Mouse (Mus musculus) hindbrain, embryonic 11.5 days (tissue): ENCODE measurements around the gene Tatdn2. TPM values are rescaled to one million over a fixed set of nuclear protein-coding genes. Genes with fewer than 3 reads are reported as not detected.

ENCODE experiments used
- ATAC-seq: fragments of 200-750 bp; cut with Nextera tagmentation; 2 replicates; pipeline ENCODE4 v1.8.0; 2017; ENCODE audit warnings: mild to moderate bottlenecking, moderate TSS enrichment, moderate library complexity; ENCODE audit not compliant: low FRiP score
- DNase-seq: peaks from one replicate; pipeline ENCODE4 v3.0.0-alpha.2; 2015; ENCODE audit warnings: low spot score
- H3K27ac ChIP-seq: fragments of 300-500 bp; sonication (generic); 2 replicates; pipeline ENCODE4 v1.5.1; 2014; ENCODE audit warnings: mild to moderate bottlenecking, low read depth, low read length
- H3K27me3 ChIP-seq: fragments of 300-500 bp; sonication (generic); 2 replicates; pipeline ENCODE4 v1.6.1; 2014; ENCODE audit warnings: mild to moderate bottlenecking, low read length, moderate library complexity, mixed read lengths; ENCODE audit not compliant: control insufficient read depth, insufficient read depth
- H3K36me3 ChIP-seq: fragments of 300-500 bp; sonication (generic); 2 replicates; pipeline ENCODE4 v1.6.1; 2014; ENCODE audit warnings: mild to moderate bottlenecking, low read length, moderate library complexity, mixed read lengths; ENCODE audit not compliant: control insufficient read depth, insufficient read depth
- H3K4me1 ChIP-seq: fragments of 300-500 bp; sonication (generic); replicated peaks from 2 replicates; pipeline ENCODE4 v1.6.1; 2014; ENCODE audit warnings: low read length, mixed read lengths; ENCODE audit not compliant: control insufficient read depth, insufficient read depth
- H3K4me2 ChIP-seq: fragments of 300-500 bp; sonication (generic); replicated peaks from 2 replicates; pipeline ENCODE4 v1.6.1; 2014; ENCODE audit warnings: mild to moderate bottlenecking, low read depth, low read length
- H3K4me3 ChIP-seq: fragments of 300-500 bp; sonication (generic); 2 replicates; pipeline ENCODE4 v1.5.1; 2014; ENCODE audit warnings: low read depth, low read length
- H3K9ac ChIP-seq: fragments of 300-500 bp; sonication (generic); 2 replicates; pipeline ENCODE4 v1.6.1; 2014; ENCODE audit warnings: low read depth, low read length
- H3K9me3 ChIP-seq: fragments of 300-500 bp; sonication (generic); 2 replicates; pipeline ENCODE4 v1.6.1; 2016; ENCODE audit warnings: low read length; ENCODE audit not compliant: control insufficient read depth
- WGBS: fragments of 180-500 bp; shearing (Covaris S2); extraction: QIAGEN DNeasy Blood & Tissue Kit; methylation state at CpG from one replicate; pipeline ENCODE4 v1.1.7; 2014; 5-methylcytosine and 5-hydroxymethylcytosine counted together
- polyA plus RNA-seq: library from polyadenylated mRNA; unstranded; fragments of >200 nt; fragmentation: Nextera tagmentation; extraction: Ambion mirVana; gene quantifications from 2 replicates; pipeline ENCODE4 v1.2.1, GENCODE M21; 2014

Gene Tatdn2
- 1.1 and 1.2 TPM in 2 replicates for polyA plus RNA-seq

DNA sequence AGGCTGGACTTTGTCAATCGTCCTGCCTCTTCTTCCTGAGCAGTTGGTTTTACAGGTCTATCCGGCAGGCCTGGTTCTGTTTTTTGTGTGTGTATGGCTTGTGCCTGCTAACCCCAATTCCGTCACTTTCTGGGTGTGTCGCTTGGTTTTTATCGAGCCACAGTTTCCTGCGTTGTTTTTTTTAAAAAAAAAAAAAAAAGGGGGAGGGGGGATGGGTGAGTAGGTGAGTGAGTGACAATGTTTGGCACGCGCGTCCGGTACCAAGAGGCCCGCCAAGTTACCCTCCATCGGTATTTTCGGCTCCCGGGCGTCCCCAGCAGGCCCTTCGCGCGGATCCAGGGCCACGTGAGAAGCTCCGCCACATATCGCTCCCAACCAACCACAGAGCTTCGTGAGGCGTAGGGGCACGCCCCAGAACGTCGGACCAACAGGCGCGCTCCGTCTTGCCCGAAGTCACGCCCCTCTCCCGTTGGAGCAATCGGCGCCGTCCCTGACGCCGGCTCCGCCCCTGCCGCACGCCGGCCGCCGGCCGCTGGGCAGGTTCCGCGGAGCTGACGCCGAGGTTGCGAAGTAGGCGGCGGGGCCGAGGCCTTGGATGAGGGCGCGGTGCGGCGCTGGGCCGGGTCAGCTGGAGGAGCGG, at the start of gene Tatdn2:
Gene Tatdn2, plus strand, starts transcription at position 469 of the 640 bp plus-strand sequence.
- H3K9me3 ChIP-seq = no peaks in the 10 kb centered on the region
- H3K9ac ChIP-seq = peak within 1 kb of the TSS; percentile 82
- DNase-seq = peak; percentile 94
- H3K4me1 ChIP-seq = peaks cover 4% of the 10 kb centered on the region
- no peaks in the 10 kb centered on the region for H3K36me3 ChIP-seq
- H3K27ac ChIP-seq = peak within 1 kb of the TSS; percentile 81
- no peaks in the 10 kb centered on the region for H3K27me3 ChIP-seq
- WGBS = under 1% methylated on average over 53 of the region's 58 CpGs
- peak within 1 kb of the TSS; percentile 99 for H3K4me2 ChIP-seq
- peak; percentile 99 for ATAC-seq
- H3K4me3 ChIP-seq = peak within 1 kb of the TSS; percentile 85

- H3K36me3 ChIP-seq = no peaks in the 10 kb centered on the region
- no peak overlapping the region for H3K27ac ChIP-seq
- no peak overlapping the region for H3K4me3 ChIP-seq
- H3K4me2 ChIP-seq = no peak overlapping the region
- no peak overlapping the region for H3K9ac ChIP-seq
- no peaks in the 10 kb centered on the region for H3K9me3 ChIP-seq
- ATAC-seq (no peak), DNase-seq (no peak)
- no peaks in the 10 kb centered on the region for H3K27me3 ChIP-seq
- no peaks in the 10 kb centered on the region for H3K4me1 ChIP-seq
- WGBS = 84% methylated on average over 7 of the region's 7 CpGs
Measured at GRCm38 (mm10) chr6:113649346-113650196, 47.3 kb upstream of the Tatdn2 start.

DNA sequence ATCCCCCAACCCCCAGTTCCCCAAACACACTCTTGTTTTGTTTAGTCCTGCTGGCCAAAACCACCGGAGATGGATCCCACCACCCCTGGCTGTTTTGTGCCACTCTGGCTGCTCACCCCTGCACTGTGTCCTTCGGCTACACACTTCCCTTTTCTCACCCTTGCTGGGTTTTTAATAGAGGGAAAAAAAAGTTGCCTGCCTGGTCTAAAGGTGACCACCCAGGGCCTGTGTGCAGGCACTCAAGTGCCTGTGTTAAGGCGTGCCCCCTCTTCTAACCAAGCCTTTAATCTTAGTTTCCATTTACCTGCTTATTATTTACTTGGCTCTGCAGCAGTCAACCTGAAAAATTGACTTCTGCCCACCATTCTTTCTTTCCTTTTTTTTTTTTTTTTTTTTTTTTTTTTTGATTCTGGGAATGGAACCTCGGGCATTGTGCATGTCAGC, 46.6 kb upstream of the Tatdn2 start:
- H3K9me3 ChIP-seq = no peaks in the 10 kb centered on the region
- no peaks in the 10 kb centered on the region for H3K36me3 ChIP-seq
- no peak overlapping the region for H3K9ac ChIP-seq
- WGBS = 82% methylated on average over 4 of the region's 4 CpGs
- H3K27me3 ChIP-seq = no peaks in the 10 kb centered on the region
- H3K4me1 ChIP-seq = no peaks in the 10 kb centered on the region
- H3K27ac ChIP-seq = no peak overlapping the region
- H3K4me3 ChIP-seq = no peak overlapping the region
- no peak overlapping the region for H3K4me2 ChIP-seq
- no peak for DNase-seq
- no peak for ATAC-seq

- H3K36me3 ChIP-seq = no peaks in the 10 kb centered on the region
- no peaks in the 10 kb centered on the region for H3K4me1 ChIP-seq
- no peak overlapping the region for H3K9ac ChIP-seq
- no peak overlapping the region for H3K4me3 ChIP-seq
- no peaks in the 10 kb centered on the region for H3K27me3 ChIP-seq
- ATAC-seq (no peak), DNase-seq (no peak)
- H3K27ac ChIP-seq = no peak overlapping the region
- WGBS = 72% methylated on average over 3 of the region's 3 CpGs
- H3K9me3 ChIP-seq = no peaks in the 10 kb centered on the region
- H3K4me2 ChIP-seq = no peak overlapping the region
Measured at GRCm38 (mm10) chr6:113651626-113652025, 45.2 kb upstream of the Tatdn2 start.

- no peaks in the 10 kb centered on the region for H3K27me3 ChIP-seq
- DNase-seq (no peak), ATAC-seq (no peak)
- H3K36me3 ChIP-seq = no peaks in the 10 kb centered on the region
- no peaks in the 10 kb centered on the region for H3K9me3 ChIP-seq
- H3K9ac ChIP-seq = no peak overlapping the region
- no peak overlapping the region for H3K4me3 ChIP-seq
- WGBS = 88% methylated on average over 7 of the region's 7 CpGs
- H3K4me2 ChIP-seq = no peak overlapping the region
- no peak overlapping the region for H3K27ac ChIP-seq
- H3K4me1 ChIP-seq = no peaks in the 10 kb centered on the region
Measured at GRCm38 (mm10) chr6:113653551-113653950, 43.3 kb upstream of the Tatdn2 start.

DNA sequence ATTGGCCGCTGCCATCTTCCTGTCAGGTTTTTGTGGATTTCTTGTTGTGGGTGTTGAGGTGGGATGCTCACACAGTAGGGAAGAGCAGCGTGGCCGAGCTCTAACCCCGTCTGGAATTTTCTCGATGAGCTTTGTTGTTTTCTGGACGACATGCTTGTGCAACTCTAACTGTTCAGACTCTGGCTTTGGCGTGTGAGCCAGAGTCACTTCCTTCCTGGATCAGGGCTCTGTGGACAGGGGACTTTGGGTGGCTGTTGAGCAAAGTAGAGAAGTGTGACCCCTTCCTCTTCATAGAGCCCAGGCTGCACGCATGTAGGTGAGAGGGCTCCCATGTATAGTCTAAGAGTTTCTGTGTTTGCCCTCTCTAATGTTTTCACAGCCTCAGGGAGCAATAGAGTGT, 42.7 kb upstream of the Tatdn2 start:
- DNase-seq = no peak
- ATAC-seq = no peak
- Histone ChIP-seq H3K4me3 (no peak overlapping the region), H3K27ac (no peak overlapping the region), H3K9ac (no peak overlapping the region), H3K9me3 (no peaks in the 10 kb centered on the region), H3K4me2 (no peak overlapping the region), H3K4me1 (no peaks in the 10 kb centered on the region), H3K36me3 (no peaks in the 10 kb centered on the region), H3K27me3 (no peaks in the 10 kb centered on the region)
- 84% methylated on average over 8 of the region's 8 CpGs for WGBS

DNA sequence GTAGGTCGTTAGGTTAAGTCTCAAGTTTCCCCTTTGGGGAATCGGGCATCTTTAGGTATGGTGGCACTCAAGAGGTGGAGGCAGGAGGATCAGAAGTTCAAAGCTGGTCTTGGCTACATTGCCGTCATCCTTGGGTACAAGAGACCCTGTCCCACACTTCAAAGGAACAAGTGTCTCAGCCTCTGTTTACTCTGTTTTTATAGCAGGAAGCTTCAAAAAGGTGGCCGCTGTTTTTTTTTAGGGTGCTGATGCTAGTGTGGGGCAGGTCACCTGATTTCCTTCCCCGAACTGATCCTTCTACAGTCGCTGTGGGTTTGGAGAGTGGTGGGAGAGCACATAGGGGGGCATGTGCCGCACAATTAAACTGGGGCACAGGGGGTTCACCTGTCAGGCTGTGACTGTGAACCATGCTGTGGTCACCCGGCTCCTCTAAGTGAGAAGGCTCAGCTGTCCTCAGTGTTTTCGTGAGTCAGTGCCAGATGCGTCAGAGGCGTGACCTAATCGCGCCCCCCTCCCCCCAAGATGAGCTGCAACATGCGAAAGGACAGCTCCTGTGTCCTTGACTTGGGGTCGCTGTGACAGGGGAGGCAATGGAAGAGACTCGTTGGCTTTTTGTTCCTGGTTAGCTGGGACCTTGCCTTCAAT, 42.0 kb upstream of the Tatdn2 start:
- WGBS = 81% methylated on average over 16 of the region's 16 CpGs
- Histone ChIP-seq H3K9me3 (no peaks in the 10 kb centered on the region), H3K27me3 (no peaks in the 10 kb centered on the region), H3K9ac (no peak overlapping the region), H3K4me3 (no peak overlapping the region), H3K4me2 (no peak overlapping the region), H3K36me3 (no peaks in the 10 kb centered on the region), H3K4me1 (no peaks in the 10 kb centered on the region), H3K27ac (no peak overlapping the region)
- DNase-seq (no peak), ATAC-seq (no peak)

DNA sequence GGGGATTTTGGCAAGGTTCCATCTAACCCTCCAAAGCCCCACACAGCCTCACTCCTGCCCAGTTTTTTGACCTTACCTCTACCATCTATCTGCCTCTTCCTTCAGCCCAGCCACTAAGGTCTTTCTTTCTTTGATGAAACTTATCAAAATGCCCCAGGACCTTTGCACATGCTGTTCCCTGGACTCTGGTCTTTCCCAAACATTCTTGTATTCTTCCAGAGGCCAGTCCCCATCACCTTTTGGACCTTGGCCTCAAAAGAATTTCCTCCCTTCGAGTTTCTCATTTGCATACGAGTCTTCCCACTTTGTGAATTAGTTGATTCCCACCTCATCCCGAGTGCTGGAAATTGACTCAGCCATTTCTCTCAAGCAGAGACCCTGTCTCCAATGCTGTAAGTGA, 41.4 kb upstream of the Tatdn2 start:
- DNase-seq = no peak
- Histone ChIP-seq H3K4me2 (no peak overlapping the region), H3K4me3 (no peak overlapping the region), H3K27me3 (no peaks in the 10 kb centered on the region), H3K9me3 (no peaks in the 10 kb centered on the region), H3K36me3 (no peaks in the 10 kb centered on the region), H3K4me1 (no peaks in the 10 kb centered on the region), H3K9ac (no peak overlapping the region), H3K27ac (no peak overlapping the region)
- 93% methylated on average over 3 of the region's 3 CpGs for WGBS
- no peak for ATAC-seq
